Mouse (Mus musculus) thymus, postnatal 25 days (tissue): ENCODE results near the gene Zfp120.
A peak's percentile ranks its signal among the peaks of the same experiment; 100 is the strongest.
"Not testable (repeated sequence)": the region's sequence is repeated elsewhere in the genome, so short reads cannot be mapped to it uniquely, and the experiment has no call there.

Source experiments
- DNase-seq: peaks from one replicate; pipeline ENCODE4 v3.0.0; 2022

Gene Zfp120

GRCm38 (mm10) chr2:150136435-150136897, at the start of gene Zfp120:
Zfp120 (minus strand) TSS chr2:150136708.
- peak; percentile 83 for DNase-seq

- not testable (repeated sequence) for DNase-seq
These were observed 45.1 kb upstream of the Zfp120 start, which contains the start of gene Gm14139 for GRCm38 (mm10) chr2:150181570-150181999. Gm14139 (plus strand) TSS chr2:150181755.

- DNase-seq, result not testable (repeated sequence)
These were observed 44.5 kb upstream of the Zfp120 start for GRCm38 (mm10) chr2:150181046-150181445.

GRCm38 (mm10) chr2:150179579-150179978, 43.1 kb upstream of the Zfp120 start, which contains the start of gene Gm10770:
Gm10770 (minus strand) TSS chr2:150179679.
- DNase-seq, result not testable (repeated sequence)

GRCm38 (mm10) chr2:150173833-150174232, 37.3 kb upstream of the Zfp120 start:
- no peak for DNase-seq

GRCm38 (mm10) chr2:150166703-150167102, 30.2 kb upstream of the Zfp120 start:
- DNase-seq, result no peak

- DNase-seq, result no peak
These were observed 3.7 kb downstream of the Zfp120 start for GRCm38 (mm10) chr2:150132773-150133172.

GRCm38 (mm10) chr2:150132002-150132401, 4.5 kb downstream of the Zfp120 start:
- not testable (repeated sequence) for DNase-seq

- DNase-seq, result peak; percentile 5
These were observed 25.1 kb downstream of the Zfp120 start for GRCm38 (mm10) chr2:150111247-150111912.

- not testable (repeated sequence) for DNase-seq
These were observed 36.9 kb downstream of the Zfp120 start for GRCm38 (mm10) chr2:150099618-150100017.
